Mouse (Mus musculus) common myeloid progenitor, adult 5-6 weeks (primary cell): ENCODE results near the gene Nabp2. TPM values are rescaled to one million over a fixed set of nuclear protein-coding genes. Genes with fewer than 3 reads are reported as not detected.

Experiments
- ATAC-seq: replicated peaks from 2 replicates; pipeline ENCODE4 v1.8.0; 2016; ENCODE audit warnings: low read depth, mild to moderate bottlenecking, moderate TSS enrichment, inconsistent platforms; ENCODE audit not compliant: poor library complexity, severe bottlenecking
- total RNA-seq: library from RNA; stranded (forward); fragments of 200-1000, 187-1606 nt; gene quantifications from 2 replicates; pipeline ENCODE4 v1.2.3, GENCODE M21; 2017

The Nabp2 gene
- total RNA-seq, 1 experiment from 2014 or later, result 45.7 TPM

GRCm38 (mm10) chr10:128434681-128435080 is 23.4 kb upstream of the Nabp2 start:
- 0 out of 2 replicates have a peak, but pooled peaks have one; percentile 32 for ATAC-seq

GRCm38 (mm10) chr10:128433417-128433816 is 22.1 kb upstream of the Nabp2 start:
- no peak for ATAC-seq

- no peak for ATAC-seq
Observed at GRCm38 (mm10) chr10:128429454-128429853, 18.2 kb upstream of the Nabp2 start.

GRCm38 (mm10) chr10:128429052-128429451 is 17.8 kb upstream of the Nabp2 start:
- ATAC-seq, result no peak

GRCm38 (mm10) chr10:128425260-128425659 is 14.0 kb upstream of the Nabp2 start:
- ATAC-seq, result no peak

- ATAC-seq, result peak; percentile 99
Observed at GRCm38 (mm10) chr10:128424604-128425003, 13.3 kb upstream of the Nabp2 start.

GRCm38 (mm10) chr10:128422426-128422825 is 11.1 kb upstream of the Nabp2 start:
- ATAC-seq, result no peak

GRCm38 (mm10) chr10:128414848-128415247 is 3.6 kb upstream of the Nabp2 start:
- no peak for ATAC-seq

GRCm38 (mm10) chr10:128413076-128413475 is 1.8 kb upstream of the Nabp2 start:
- ATAC-seq, result no peak

GRCm38 (mm10) chr10:128412558-128412957 is 1.3 kb upstream of the Nabp2 start:
- ATAC-seq, result no peak

- no peak for ATAC-seq
Observed at GRCm38 (mm10) chr10:128412055-128412381, 726 bp upstream of the Nabp2 start.

GRCm38 (mm10) chr10:128410560-128410845 is 789 bp downstream of the Nabp2 start:
- ATAC-seq, result no peak

- peak; percentile 86 for ATAC-seq
Observed at GRCm38 (mm10) chr10:128409692-128410559, 1.4 kb downstream of the Nabp2 start.

GRCm38 (mm10) chr10:128408591-128409535 is 2.4 kb downstream of the Nabp2 start:
- ATAC-seq, result no peak

- ATAC-seq, result no peak
Observed at GRCm38 (mm10) chr10:128403931-128404330, 7.4 kb downstream of the Nabp2 start.

- ATAC-seq, result no peak
Observed at GRCm38 (mm10) chr10:128401638-128402037, 9.7 kb downstream of the Nabp2 start.

- ATAC-seq, result no peak
Observed at GRCm38 (mm10) chr10:128401056-128401455, 10.2 kb downstream of the Nabp2 start, which contains the start of gene Slc39a5. TSS of gene Slc39a5 (minus strand) at chr10:128401229.

GRCm38 (mm10) chr10:128400338-128400737 is 11.0 kb downstream of the Nabp2 start:
- ATAC-seq, result no peak

- no peak for ATAC-seq
Observed at GRCm38 (mm10) chr10:128397466-128397865, 13.8 kb downstream of the Nabp2 start.

- ATAC-seq, result no peak
Observed at GRCm38 (mm10) chr10:128396716-128397264, 14.5 kb downstream of the Nabp2 start.
